Mouse (Mus musculus) hindbrain, embryonic 12.5 days (tissue): ENCODE measurements at regions not wholly inside any gene's neighbourhood (a gene's known extent, or its start where the extent isn't known, plus 50 kb on each side); places are given as distances from the start of the nearest gene placed in this dataset.

ENCODE experiments used
- ATAC-seq: fragments of 200-750 bp; cut with Nextera tagmentation; 2 replicates; pipeline ENCODE4 v1.8.0; 2017; ENCODE audit warnings: moderate TSS enrichment; ENCODE audit not compliant: low FRiP score
- H3K27ac ChIP-seq: fragments of 300-500 bp; sonication (generic); 2 replicates; pipeline ENCODE4 v1.5.1; 2016; ENCODE audit warnings: mild to moderate bottlenecking
- H3K27me3 ChIP-seq: fragments of 300-500 bp; sonication (generic); 2 replicates; pipeline ENCODE4 v1.6.1; 2016; ENCODE audit warnings: mild to moderate bottlenecking
- H3K36me3 ChIP-seq: fragments of 300-500 bp; sonication (generic); 2 replicates; pipeline ENCODE4 v1.6.1; 2016; ENCODE audit warnings: mild to moderate bottlenecking
- H3K4me1 ChIP-seq: fragments of 300-500 bp; sonication (generic); 2 replicates; pipeline ENCODE4 v1.6.1; 2016
- H3K4me2 ChIP-seq: fragments of 300-500 bp; sonication (generic); replicated peaks from 2 replicates; pipeline ENCODE4 v1.6.1; 2016; ENCODE audit warnings: mild to moderate bottlenecking
- H3K4me3 ChIP-seq: fragments of 300-500 bp; sonication (generic); 2 replicates; pipeline ENCODE4 v1.5.1; 2016; ENCODE audit warnings: mild to moderate bottlenecking
- H3K9ac ChIP-seq: fragments of 300-500 bp; sonication (generic); 2 replicates; pipeline ENCODE4 v1.6.1; 2016; ENCODE audit warnings: mild to moderate bottlenecking, moderate library complexity
- H3K9me3 ChIP-seq: fragments of 300-500 bp; sonication (generic); replicated peaks from 2 replicates; pipeline ENCODE4 v1.6.1; 2016; ENCODE audit warnings: mild to moderate bottlenecking
- WGBS: fragments of 180-500 bp; shearing (Covaris S2); methylation state at CpG from one replicate; pipeline ENCODE4 v1.1.7; 2016; 5-methylcytosine and 5-hydroxymethylcytosine counted together

- WGBS = 26% methylated on average over 14 of the region's 14 CpGs
- Histone ChIP-seq H3K27ac (no peak overlapping the region), H3K36me3 (no peaks in the 10 kb centered on the region), H3K4me3 (peak overlapping the region; percentile 6), H3K4me1 (peaks cover 8% of the 10 kb centered on the region), H3K4me2 (peak overlapping the region; percentile 38), H3K27me3 (0 out of 2 replicates have a peak, but pooled peaks cover 8% of the 10 kb centered on the region), H3K9ac (no peak overlapping the region), H3K9me3 (peaks cover 6% of the 10 kb centered on the region; the same call in 1 of the 2 replicates)
- no peak for ATAC-seq
These were observed 88.6 kb upstream of the Hmga2 start for GRCm38 (mm10) chr10:120564859-120565258.

DNA sequence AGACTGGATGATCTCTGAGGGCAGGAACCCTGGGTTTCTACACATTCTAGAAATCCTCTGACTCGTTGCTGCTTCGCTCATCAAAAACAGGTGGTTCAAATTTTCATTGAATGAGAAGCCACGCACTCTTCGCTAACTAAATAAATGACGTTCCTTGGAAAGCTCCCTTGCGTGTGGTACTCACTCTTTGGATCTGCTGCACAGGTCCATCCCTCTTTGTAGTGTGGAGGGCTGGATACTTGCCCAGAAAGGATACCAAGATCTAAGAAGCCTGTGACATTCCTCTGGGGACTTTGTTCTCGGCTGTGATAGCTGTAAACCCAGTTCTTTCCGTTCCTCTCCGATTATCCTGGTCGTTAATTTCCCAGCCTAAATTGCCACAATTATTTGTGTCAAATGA is 87.7 kb upstream of the Hmga2 start:
- H3K27me3 ChIP-seq = 0 out of 2 replicates have a peak, but pooled peaks cover 8% of the 10 kb centered on the region
- no peak overlapping the region for H3K4me2 ChIP-seq
- H3K27ac ChIP-seq = no peak overlapping the region
- peaks cover 8% of the 10 kb centered on the region for H3K4me1 ChIP-seq
- peaks cover 6% of the 10 kb centered on the region; the same call in 1 of the 2 replicates for H3K9me3 ChIP-seq
- WGBS = 44% methylated on average over 10 of the region's 10 CpGs
- H3K4me3 ChIP-seq = no peak overlapping the region
- H3K9ac ChIP-seq = no peak overlapping the region
- no peaks in the 10 kb centered on the region for H3K36me3 ChIP-seq
- ATAC-seq = no peak

- Histone ChIP-seq H3K9me3 (peaks cover 6% of the 10 kb centered on the region; the same call in 1 of the 2 replicates), H3K4me3 (no peak overlapping the region), H3K27ac (no peak overlapping the region), H3K27me3 (0 out of 2 replicates have a peak, but pooled peaks cover 8% of the 10 kb centered on the region), H3K4me2 (no peak overlapping the region), H3K9ac (no peak overlapping the region), H3K36me3 (no peaks in the 10 kb centered on the region), H3K4me1 (peaks cover 8% of the 10 kb centered on the region)
- 92% methylated on average over 5 of the region's 5 CpGs for WGBS
- no peak for ATAC-seq
These were observed 85.6 kb upstream of the Hmga2 start for GRCm38 (mm10) chr10:120561821-120562220.

GRCm38 (mm10) chr10:120557850-120558447 is 81.7 kb upstream of the Hmga2 start:
- Histone ChIP-seq H3K4me1 (peaks cover 4% of the 10 kb centered on the region; the same call in 1 of the 2 replicates), H3K27ac (no peak overlapping the region), H3K4me3 (no peak overlapping the region), H3K9me3 (peaks cover 6% of the 10 kb centered on the region; the same call in 1 of the 2 replicates), H3K9ac (no peak overlapping the region), H3K4me2 (no peak overlapping the region), H3K27me3 (peaks cover 10% of the 10 kb centered on the region; the same call in 1 of the 2 replicates), H3K36me3 (no peaks in the 10 kb centered on the region)
- no peak for ATAC-seq
- 74% methylated on average over 10 of the region's 10 CpGs for WGBS

DNA sequence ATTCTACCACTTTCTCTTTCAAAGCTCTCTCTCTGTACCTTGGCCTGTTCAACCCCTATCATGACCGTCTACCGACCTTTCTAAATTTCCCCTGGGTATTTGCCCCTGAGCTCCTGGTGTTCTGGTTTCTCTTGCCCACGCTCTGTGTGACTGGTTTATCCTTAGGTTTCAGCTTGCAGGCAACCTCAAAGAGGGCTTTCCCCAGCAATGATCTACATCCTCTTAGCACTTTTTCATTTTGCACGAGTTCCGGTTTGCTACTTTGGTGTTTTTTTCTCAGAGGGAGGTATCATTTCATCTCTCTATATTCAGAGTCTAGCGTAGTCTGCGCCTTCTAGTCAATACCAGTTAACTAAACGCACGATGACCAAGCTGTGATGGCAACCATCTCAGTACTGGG is 79.8 kb upstream of the Hmga2 start:
- Histone ChIP-seq H3K4me2 (no peak overlapping the region), H3K4me3 (no peak overlapping the region), H3K9ac (no peak overlapping the region), H3K27me3 (peaks cover 14% of the 10 kb centered on the region), H3K4me1 (peaks cover 11% of the 10 kb centered on the region), H3K9me3 (peaks cover 6% of the 10 kb centered on the region; the same call in 1 of the 2 replicates), H3K27ac (no peak overlapping the region), H3K36me3 (no peaks in the 10 kb centered on the region)
- no peak for ATAC-seq
- WGBS = 87% methylated on average over 9 of the region's 9 CpGs

DNA sequence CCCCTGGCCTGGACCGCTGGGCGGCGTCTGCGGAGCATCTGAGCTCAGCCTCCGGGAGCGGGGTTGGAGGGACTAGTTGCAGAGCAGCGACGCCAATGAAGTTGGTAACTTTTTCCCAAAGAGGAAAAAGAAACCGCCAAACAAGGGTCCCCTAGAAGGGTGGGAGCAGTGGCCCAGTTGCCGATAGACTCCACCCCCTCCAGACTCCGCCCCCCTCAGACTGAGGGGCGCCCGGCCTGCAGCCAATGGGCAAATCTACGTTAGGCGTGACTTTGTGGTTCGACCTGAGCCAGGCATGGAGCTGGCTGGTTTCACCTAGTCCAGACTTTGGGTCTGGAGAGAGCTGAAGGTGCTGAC is 76.8 kb upstream of the Hmga2 start:
- H3K27me3 ChIP-seq = peaks cover 16% of the 10 kb centered on the region
- peak overlapping the region; percentile 67 for H3K9ac ChIP-seq
- peak; percentile 86 for ATAC-seq
- H3K4me2 ChIP-seq = peak overlapping the region; percentile 83
- H3K36me3 ChIP-seq = no peaks in the 10 kb centered on the region
- no peaks in the 10 kb centered on the region for H3K9me3 ChIP-seq
- H3K4me3 ChIP-seq = peak overlapping the region; percentile 42
- peak overlapping the region; percentile 14; the same call in 1 of the 2 replicates for H3K27ac ChIP-seq
- under 1% methylated on average over 16 of the region's 16 CpGs for WGBS
- H3K4me1 ChIP-seq = peaks cover 11% of the 10 kb centered on the region

DNA sequence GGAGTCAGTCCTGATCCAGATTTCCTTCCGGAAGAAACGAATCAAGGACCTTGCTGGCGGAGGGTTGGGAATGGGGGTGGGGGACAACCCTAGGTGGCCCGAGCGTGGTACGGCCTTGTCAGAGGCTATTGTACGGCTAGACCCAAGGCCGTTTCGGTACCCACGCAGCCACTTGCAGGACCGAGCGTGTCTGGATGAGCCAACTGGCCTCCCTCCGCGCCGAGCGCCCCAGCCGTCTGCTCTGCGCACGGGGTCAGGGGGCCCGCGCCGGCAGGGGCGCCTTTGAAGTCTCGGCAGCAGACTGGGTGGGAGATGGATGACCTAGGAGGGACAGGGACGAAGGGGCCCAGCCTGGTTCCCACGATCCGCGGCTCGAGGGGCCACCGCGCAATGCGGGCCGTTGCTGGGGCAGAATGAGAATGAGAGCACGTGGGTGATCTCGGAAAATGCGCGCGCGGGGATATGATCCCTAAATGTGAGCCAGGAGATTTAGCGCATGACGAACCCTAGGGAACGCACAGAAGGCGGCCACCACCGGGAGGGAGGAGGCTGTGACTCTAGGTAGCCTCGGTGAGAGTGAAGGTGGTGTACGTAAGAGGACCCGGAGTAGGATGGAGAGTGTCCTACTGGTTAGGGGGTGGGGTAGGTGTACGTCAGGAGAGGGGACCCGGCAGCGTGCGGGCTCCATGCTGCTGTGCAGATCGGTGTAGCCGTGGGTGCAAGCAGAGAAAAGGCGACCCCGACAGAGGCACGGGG is 76.2 kb upstream of the Hmga2 start:
- H3K27ac ChIP-seq = peak overlapping the region; percentile 14; the same call in 1 of the 2 replicates
- H3K9me3 ChIP-seq = no peaks in the 10 kb centered on the region
- peak overlapping the region; percentile 83 for H3K4me2 ChIP-seq
- under 1% methylated on average over 55 of the region's 56 CpGs for WGBS
- ATAC-seq = peak; percentile 88
- peak overlapping the region; percentile 67 for H3K9ac ChIP-seq
- H3K4me1 ChIP-seq = peaks cover 11% of the 10 kb centered on the region
- H3K36me3 ChIP-seq = no peaks in the 10 kb centered on the region
- H3K27me3 ChIP-seq = peaks cover 16% of the 10 kb centered on the region
- H3K4me3 ChIP-seq = peak overlapping the region; percentile 42

GRCm38 (mm10) chr10:120551851-120552281 is 75.6 kb upstream of the Hmga2 start:
- Histone ChIP-seq H3K9me3 (no peaks in the 10 kb centered on the region), H3K27me3 (peaks cover 16% of the 10 kb centered on the region), H3K4me1 (peaks cover 11% of the 10 kb centered on the region), H3K4me2 (peak overlapping the region; percentile 83), H3K27ac (no peak overlapping the region), H3K4me3 (peak overlapping the region; percentile 42), H3K36me3 (no peaks in the 10 kb centered on the region), H3K9ac (peak overlapping the region; percentile 33; the same call in 1 of the 2 replicates)
- WGBS = under 1% methylated on average over 18 of the region's 18 CpGs
- ATAC-seq = peak; percentile 62; the same call in 1 of the 2 replicates

GRCm38 (mm10) chr10:120547164-120547563 is 70.9 kb upstream of the Hmga2 start:
- H3K9ac ChIP-seq = no peak overlapping the region
- peaks cover 6% of the 10 kb centered on the region; the same call in 1 of the 2 replicates for H3K27me3 ChIP-seq
- peaks cover 9% of the 10 kb centered on the region; the same call in 1 of the 2 replicates for H3K4me1 ChIP-seq
- no peak overlapping the region for H3K4me2 ChIP-seq
- ATAC-seq = no peak
- no peak overlapping the region for H3K27ac ChIP-seq
- no peaks in the 10 kb centered on the region for H3K9me3 ChIP-seq
- H3K36me3 ChIP-seq = no peaks in the 10 kb centered on the region
- H3K4me3 ChIP-seq = no peak overlapping the region
- 88% methylated on average over 11 of the region's 11 CpGs for WGBS

DNA sequence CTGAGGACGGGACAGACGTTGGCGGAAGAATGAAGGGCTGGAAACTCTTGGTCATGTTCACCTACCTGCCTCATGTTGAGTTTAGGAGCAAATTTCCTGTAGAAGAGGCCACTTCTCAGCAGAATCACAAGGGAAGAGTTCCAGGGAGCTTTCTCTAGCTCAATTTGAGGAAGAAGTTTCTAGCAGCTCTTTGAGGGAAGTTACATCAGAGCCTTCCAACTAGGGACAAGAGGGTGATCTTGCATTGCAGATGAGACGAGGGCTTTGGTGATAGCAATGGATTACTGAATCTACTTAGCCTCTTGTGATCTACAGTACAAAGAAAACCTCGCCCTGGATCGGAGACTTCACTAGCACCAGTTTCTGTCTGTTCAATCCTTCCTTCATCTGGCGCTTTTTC is 65.3 kb upstream of the Hmga2 start:
- Histone ChIP-seq H3K9ac (no peak overlapping the region), H3K27ac (no peak overlapping the region), H3K27me3 (no peaks in the 10 kb centered on the region; the same call in 1 of the 2 replicates), H3K9me3 (no peaks in the 10 kb centered on the region), H3K4me1 (peaks cover 3% of the 10 kb centered on the region; the same call in 1 of the 2 replicates), H3K4me2 (no peak overlapping the region), H3K36me3 (no peaks in the 10 kb centered on the region), H3K4me3 (no peak overlapping the region)
- no peak for ATAC-seq
- 92% methylated on average over 7 of the region's 7 CpGs for WGBS

DNA sequence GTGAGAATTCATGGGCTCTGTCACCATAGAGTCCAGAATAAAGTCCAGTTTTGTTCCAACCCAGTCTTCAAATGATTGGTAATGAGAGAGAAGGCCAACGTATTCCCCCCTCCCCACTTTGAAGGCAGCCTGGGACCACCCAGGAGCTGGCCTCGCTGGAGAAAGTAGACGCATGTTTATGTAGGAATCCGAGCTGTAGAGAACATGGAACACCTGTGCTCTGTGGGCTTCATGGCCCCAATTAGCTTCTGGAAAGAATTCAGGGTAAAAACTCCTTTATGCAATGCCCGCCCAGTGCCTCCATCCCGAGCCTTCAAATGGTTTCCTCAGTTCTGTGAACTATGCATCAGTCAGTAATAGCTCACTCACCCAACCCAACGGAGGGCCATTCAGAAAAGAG is 62.3 kb upstream of the Hmga2 start:
- Histone ChIP-seq H3K36me3 (no peaks in the 10 kb centered on the region), H3K27ac (no peak overlapping the region), H3K4me3 (no peak overlapping the region), H3K27me3 (no peaks in the 10 kb centered on the region; the same call in 1 of the 2 replicates), H3K4me1 (no peaks in the 10 kb centered on the region), H3K4me2 (no peak overlapping the region), H3K9me3 (no peaks in the 10 kb centered on the region), H3K9ac (no peak overlapping the region)
- WGBS = 77% methylated on average over 7 of the region's 7 CpGs
- no peak for ATAC-seq

- Histone ChIP-seq H3K36me3 (no peaks in the 10 kb centered on the region), H3K9me3 (no peaks in the 10 kb centered on the region), H3K4me1 (no peaks in the 10 kb centered on the region), H3K27ac (no peak overlapping the region), H3K9ac (no peak overlapping the region), H3K4me2 (no peak overlapping the region), H3K27me3 (no peaks in the 10 kb centered on the region), H3K4me3 (no peak overlapping the region)
- ATAC-seq = no peak
- WGBS = 91% methylated on average over 5 of the region's 5 CpGs
These were observed 52.1 kb upstream of the Hmga2 start for GRCm38 (mm10) chr10:120528406-120528805.
